Mouse (Mus musculus) liver, adult 2 months (tissue): ENCODE data around the gene Cactin.

Experiments used
- CTCF ChIP-seq: fragments of 200-500 bp; IDR thresholded peaks from 2 replicates; pipeline ENCODE4 v1.5.1; 2011; ENCODE audit warnings: low read depth, low read length, control low read depth
- POLR2A ChIP-seq: fragments of 200-500 bp; IDR thresholded peaks from 2 replicates; pipeline ENCODE4 v1.6.1; 2011; ENCODE audit warnings: low read length, control low read depth; ENCODE audit not compliant: insufficient read depth; ENCODE audit errors: extremely low read depth

GRCm38 (mm10) chr10:81329194-81329975, 8.5 kb downstream of the Cactin start:
- TF ChIP-seq CTCF (no peak), POLR2A (no peak)
